Mouse (Mus musculus) spleen, postnatal 0 days (tissue): ENCODE results near the gene Vmn1r90. TPM values are rescaled to one million over a fixed set of nuclear protein-coding genes. Genes with fewer than 3 reads are reported as not detected.

Source experiments
- polyA plus RNA-seq: library from polyadenylated mRNA; unstranded; fragments of >200 nt; fragmentation: Nextera tagmentation; extraction: Ambion mirVana; gene quantifications from 2 replicates; pipeline ENCODE4 v1.2.1, GENCODE M21; 2015

Vmn1r90 gene
- polyA plus RNA-seq, result 0.02 and 0.11 TPM in 2 replicates

GRCm38 (mm10) chr7:14563406-14563805 is at the start of gene Vmn1r90:
Gene Vmn1r90, minus strand, starts transcription at chr7:14563506.

Other genes starting within 250 kb of the Vmn1r90 start
- gene Obox8, start 229.9 kb downstream of the Vmn1r90 start, polyA plus RNA-seq, result not detected in 2 replicates
- gene Sult2a8, start 116.7 kb downstream of the Vmn1r90 start, polyA plus RNA-seq, result not detected in 2 replicates
- not detected in 2 replicates for gene Sult2a7, start 69.3 kb downstream of the Vmn1r90 start, polyA plus RNA-seq
- not detected in 2 replicates for gene Obox7, start 96.0 kb upstream of the Vmn1r90 start, polyA plus RNA-seq